Mouse (Mus musculus) brain, adult 2 months (tissue): ENCODE data around the gene Mars.

Experiments used
- DNase-seq: peaks from one replicate; pipeline ENCODE4 v3.0.0; 2011; ENCODE audit warnings: low read depth, low spot score

Gene Mars

GRCm38 (mm10) chr10:127311476-127312355 is at the start of gene Mars:
Gene Mars, minus strand, starts transcription at chr10:127311786.
- peak; percentile 99 for DNase-seq

DNA sequence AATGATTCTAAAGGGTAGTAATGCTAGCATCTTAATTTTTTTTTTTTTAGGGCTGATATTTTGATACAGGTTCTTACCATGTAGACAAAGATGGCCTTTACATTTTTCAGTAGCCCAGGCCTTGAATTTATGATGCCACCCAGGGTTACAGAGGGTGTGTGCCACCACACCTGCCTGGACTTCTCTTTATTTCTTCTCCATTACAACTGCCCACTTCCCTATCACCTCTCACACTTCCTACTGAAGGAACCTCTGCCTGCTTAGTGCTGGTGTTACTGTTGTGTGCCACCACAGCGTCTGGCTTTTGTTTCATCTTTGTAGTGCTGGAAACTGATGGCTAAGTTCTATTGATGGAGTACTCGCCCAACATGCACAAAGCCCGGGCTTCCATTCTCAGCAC is 49.1 kb upstream of the Mars start:
- DNase-seq = no peak

DNA sequence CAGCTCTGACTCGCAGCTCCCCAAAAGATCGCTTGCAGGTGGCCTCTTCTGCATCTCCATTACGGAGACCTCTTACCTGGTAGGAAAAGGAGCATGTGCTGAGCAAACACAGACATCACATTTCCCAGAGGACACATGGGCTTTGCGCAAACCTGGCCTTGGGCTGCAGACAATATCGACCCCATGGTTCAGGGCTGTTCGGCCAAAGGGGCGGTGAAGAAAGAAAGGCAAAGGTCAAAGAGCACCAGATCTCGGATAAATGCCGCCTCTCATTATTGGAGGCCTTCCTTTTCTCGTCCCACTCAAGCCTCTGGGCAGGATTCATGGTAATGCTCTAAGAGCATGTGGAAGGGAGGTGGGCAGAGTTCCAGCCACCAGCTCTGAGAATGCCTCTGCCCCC is 43.8 kb upstream of the Mars start:
- DNase-seq = no peak

GRCm38 (mm10) chr10:127353909-127354895 is 42.6 kb upstream of the Mars start, which contains the start of gene Inhbe:
Gene Inhbe, minus strand, starts transcription at chr10:127354411.
- DNase-seq = peak; percentile 96

- DNase-seq = no peak
Measured at GRCm38 (mm10) chr10:127352766-127353165, 41.2 kb upstream of the Mars start.

GRCm38 (mm10) chr10:127352187-127352586 is 40.6 kb upstream of the Mars start:
- DNase-seq = no peak

- DNase-seq = no peak
Measured at GRCm38 (mm10) chr10:127351719-127352118, 40.1 kb upstream of the Mars start.

DNA sequence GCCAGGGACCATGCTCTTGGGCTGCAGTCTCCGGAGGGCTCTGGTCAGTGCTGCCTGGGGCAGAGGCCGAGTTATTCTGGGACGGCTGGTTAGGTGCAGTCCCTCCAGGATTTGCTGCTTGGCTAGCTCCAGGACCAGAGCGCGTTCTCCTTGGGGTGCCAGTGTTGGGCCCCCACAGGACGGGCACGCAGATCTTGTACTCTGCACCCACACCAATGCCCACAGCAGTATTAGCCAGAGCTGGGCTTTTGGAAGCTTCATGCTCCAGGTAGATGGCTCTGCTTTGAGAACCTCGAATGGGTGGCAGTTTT is 39.7 kb upstream of the Mars start:
- no peak for DNase-seq

GRCm38 (mm10) chr10:127350594-127351284 is 39.2 kb upstream of the Mars start:
- DNase-seq = peak; percentile 89

DNA sequence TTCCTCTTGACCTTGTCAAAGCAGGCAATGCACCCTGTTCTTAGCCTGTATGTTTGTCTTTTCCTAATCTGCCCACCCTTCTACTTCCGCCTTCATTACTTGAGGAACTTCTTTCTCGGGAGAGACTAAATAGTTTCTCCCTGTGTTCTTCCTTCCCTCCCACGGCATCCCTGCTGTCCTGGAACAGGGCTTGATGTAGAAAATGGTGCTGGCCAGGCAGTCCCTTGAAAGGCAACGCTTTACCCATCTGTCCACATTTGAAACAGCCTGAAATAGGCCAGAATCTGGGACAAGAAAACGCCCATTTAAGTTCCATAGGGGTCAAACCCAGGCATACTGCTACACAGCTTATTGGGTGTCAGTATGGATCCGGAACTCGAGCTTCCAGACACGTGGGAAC is 38.2 kb upstream of the Mars start:
- peak; percentile 76 for DNase-seq

- DNase-seq = no peak
Measured at GRCm38 (mm10) chr10:127348957-127349356, 37.4 kb upstream of the Mars start.

DNA sequence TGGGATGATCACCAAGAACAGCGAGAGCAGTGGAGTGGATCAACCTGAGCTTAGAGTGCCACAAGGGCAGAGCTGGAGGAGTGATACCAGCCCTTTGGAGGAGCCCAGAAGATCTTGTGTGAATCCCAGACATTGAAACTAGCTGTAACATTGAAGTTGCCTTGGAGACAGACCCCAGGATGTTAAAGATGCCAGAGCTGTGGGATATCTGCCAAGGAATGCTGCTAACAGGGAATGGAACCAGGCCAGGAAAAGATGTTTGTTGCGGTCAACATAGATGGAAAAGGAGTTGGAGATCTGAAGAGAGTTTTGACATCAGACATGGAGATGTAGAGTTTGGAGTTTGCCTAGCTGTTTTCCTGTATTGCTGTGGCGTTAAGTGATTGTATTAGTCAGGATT is 34.6 kb upstream of the Mars start:
- no peak for DNase-seq

DNA sequence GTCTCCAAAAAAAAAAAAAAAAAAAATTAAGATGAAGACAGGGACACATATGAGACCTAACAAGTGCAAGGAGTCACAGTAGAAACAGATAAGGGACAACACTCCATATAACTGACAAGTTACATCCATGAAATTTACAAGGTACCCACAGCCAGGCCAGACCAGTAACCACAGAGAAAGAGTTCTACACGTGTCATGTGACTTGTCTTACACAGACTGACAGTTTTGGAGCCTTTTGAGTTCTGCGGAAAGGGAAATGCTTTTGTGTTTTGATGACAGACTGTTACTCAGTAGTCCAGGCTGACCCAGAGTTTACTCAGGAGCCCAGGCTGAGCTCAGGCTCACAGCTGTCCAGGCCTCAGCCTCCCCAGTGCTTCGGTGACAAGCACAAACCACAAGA is 31.4 kb upstream of the Mars start:
- DNase-seq = no peak

- DNase-seq = peak; percentile 93
Measured at GRCm38 (mm10) chr10:127341891-127342639, 30.5 kb upstream of the Mars start, which contains the start of gene Gli1. Gene Gli1, minus strand, starts transcription at chr10:127341974.

GRCm38 (mm10) chr10:127341360-127341690 is 29.7 kb upstream of the Mars start:
- no peak for DNase-seq

GRCm38 (mm10) chr10:127340577-127341359 is 29.2 kb upstream of the Mars start:
- no peak for DNase-seq

DNA sequence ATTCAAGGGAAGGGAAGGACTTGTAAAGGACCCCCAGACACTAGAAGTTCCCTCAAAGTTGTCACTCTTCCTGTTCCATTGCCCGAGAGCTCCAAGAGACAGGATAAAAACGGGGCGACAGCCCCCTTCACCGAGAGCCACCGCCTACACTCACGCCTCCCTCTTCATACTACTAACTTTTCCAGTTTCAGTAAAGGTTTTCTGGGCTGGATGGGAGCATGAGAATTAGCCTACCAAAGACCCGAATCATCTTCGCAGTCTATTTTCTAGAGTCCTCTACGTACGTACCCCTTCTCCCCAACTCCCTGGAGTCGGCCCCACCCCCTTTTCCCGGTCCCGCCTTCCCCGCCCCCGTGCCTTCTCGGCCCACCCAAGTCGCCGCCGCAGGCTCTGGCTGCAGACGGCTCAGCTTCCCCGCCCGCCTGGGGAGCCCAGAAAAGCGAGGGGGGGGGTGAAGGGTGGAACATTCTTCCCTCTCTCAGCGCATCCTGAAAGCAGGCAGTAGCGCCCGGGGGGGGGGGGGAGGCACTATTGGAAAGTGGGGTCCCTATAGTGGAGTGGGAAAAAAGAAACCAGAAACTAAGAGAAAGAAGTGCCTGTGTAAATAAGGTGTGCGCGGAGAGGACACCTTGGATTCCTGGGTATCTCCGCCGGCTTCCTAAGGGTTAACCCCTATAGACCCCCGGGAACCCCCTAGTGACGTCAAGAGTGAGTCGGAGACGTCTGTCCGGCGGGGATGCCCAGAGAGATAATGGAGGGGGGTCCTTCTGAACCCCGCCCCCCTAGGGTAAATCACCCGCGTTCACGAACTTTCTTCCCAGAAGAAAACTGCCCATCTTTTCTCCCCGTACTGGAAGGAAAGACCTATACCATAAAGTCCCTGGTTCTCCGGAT is 28.3 kb upstream of the Mars start:
- peak; percentile 28 for DNase-seq

DNA sequence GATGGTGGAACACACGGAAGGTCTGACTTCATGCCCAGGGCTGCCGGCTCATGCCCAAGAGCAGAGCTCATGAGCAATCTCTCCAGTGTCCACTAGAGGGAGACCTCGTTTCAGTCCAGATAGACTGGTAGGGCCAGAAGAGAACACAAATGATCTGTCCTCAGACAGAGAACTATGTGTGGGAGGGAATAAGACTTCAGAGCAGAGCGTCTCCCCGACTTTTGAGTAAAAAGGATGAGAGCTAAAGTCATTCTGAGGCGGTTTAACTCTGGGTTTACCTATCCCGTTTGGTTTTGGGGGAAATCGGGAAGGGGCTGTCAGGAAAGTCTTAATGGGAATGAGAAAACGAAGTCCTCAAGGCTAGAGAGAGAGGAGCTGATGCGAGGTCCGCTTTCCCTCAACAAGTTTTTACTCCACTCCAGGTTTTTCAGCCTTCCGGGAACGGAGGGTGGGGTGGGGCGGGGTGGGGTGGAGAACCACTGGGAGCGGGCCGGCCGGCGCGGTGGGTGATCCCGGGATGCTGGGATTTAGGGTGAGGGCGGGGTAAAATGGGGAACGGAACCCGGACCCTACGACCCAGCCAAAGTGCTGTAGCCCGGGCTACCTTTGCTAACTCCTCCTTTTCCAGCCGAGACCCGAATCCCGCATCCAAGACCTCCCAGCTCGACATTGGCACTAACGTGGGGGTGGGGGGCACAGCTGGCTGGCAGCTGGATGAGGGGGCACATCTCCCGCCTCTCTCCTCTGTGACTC is 27.5 kb upstream of the Mars start:
- peak; percentile 96 for DNase-seq
